Mouse (Mus musculus) lung, embryonic 16.5 days (tissue): ENCODE measurements at regions not wholly inside any gene's neighbourhood (a gene's known extent, or its start where the extent isn't known, plus 50 kb on each side); places are given as distances from the start of the nearest gene placed in this dataset.
A peak's percentile ranks its signal among the peaks of the same experiment; 100 is the strongest.

Experiments
- ATAC-seq: fragments of 200-750 bp; cut with Nextera tagmentation; 2 replicates; pipeline ENCODE4 v1.8.0; 2017; ENCODE audit warnings: low read depth, mild to moderate bottlenecking, moderate library complexity
- H3K27ac ChIP-seq: fragments of 300-500 bp; sonication (generic); 2 replicates; pipeline ENCODE4 v1.5.1; 2014; ENCODE audit warnings: mild to moderate bottlenecking, control low read depth, low read length
- H3K27me3 ChIP-seq: fragments of 300-500 bp; sonication (generic); 2 replicates; pipeline ENCODE4 v1.6.1; 2014; ENCODE audit warnings: low read depth, low read length, mixed read lengths; ENCODE audit not compliant: control insufficient read depth, insufficient read depth
- H3K36me3 ChIP-seq: fragments of 300-500 bp; sonication (generic); 2 replicates; pipeline ENCODE4 v1.6.1; 2014; ENCODE audit warnings: low read length; ENCODE audit not compliant: control insufficient read depth, insufficient read depth
- H3K4me1 ChIP-seq: fragments of 300-500 bp; sonication (generic); replicated peaks from 2 replicates; pipeline ENCODE4 v1.6.1; 2014; ENCODE audit warnings: low read length, mixed read lengths; ENCODE audit not compliant: control insufficient read depth, insufficient read depth
- H3K4me2 ChIP-seq: fragments of 300-500 bp; sonication (generic); 2 replicates; pipeline ENCODE4 v1.6.1; 2014; ENCODE audit warnings: low read depth, low read length, control low read depth
- H3K4me3 ChIP-seq: fragments of 300-500 bp; sonication (generic); 2 replicates; pipeline ENCODE4 v1.5.1; 2014; ENCODE audit warnings: mild to moderate bottlenecking, low read length, control low read depth
- H3K9ac ChIP-seq: fragments of 300-500 bp; sonication (generic); 2 replicates; pipeline ENCODE4 v1.6.1; 2014; ENCODE audit warnings: low read length, control low read depth
- H3K9me3 ChIP-seq: fragments of 300-500 bp; sonication (generic); 2 replicates; pipeline ENCODE4 v1.6.1; 2016; ENCODE audit warnings: low read length; ENCODE audit not compliant: control insufficient read depth
- WGBS: fragments of 180-500 bp; shearing (Covaris S2); extraction: QIAGEN DNeasy Blood & Tissue Kit; methylation state at CpG from one replicate; pipeline ENCODE4 v1.1.7; 2014; 5-methylcytosine and 5-hydroxymethylcytosine counted together

- no peak overlapping the region for H3K27ac ChIP-seq
- H3K4me3 ChIP-seq, result no peak overlapping the region
- H3K27me3 ChIP-seq, result no peaks in the 10 kb centered on the region
- 80% methylated on average over 2 of the region's 2 CpGs for WGBS
- peaks cover 3% of the 10 kb centered on the region; the same call in 1 of the 2 replicates for H3K4me1 ChIP-seq
- no peaks in the 10 kb centered on the region for H3K36me3 ChIP-seq
- H3K9me3 ChIP-seq, result no peaks in the 10 kb centered on the region
- no peak overlapping the region for H3K9ac ChIP-seq
- H3K4me2 ChIP-seq, result no peak overlapping the region
- no peak for ATAC-seq
Observed at GRCm38 (mm10) chr4:56287980-56288379, 451.9 kb upstream of the Gm26657 start.

- peak; percentile 56; the same call in 1 of the 2 replicates for ATAC-seq
- H3K4me1 ChIP-seq, result peaks cover 3% of the 10 kb centered on the region; the same call in 1 of the 2 replicates
- no peak overlapping the region for H3K9ac ChIP-seq
- no peaks in the 10 kb centered on the region for H3K9me3 ChIP-seq
- H3K36me3 ChIP-seq, result no peaks in the 10 kb centered on the region
- H3K4me3 ChIP-seq, result no peak overlapping the region
- H3K27ac ChIP-seq, result no peak overlapping the region
- H3K4me2 ChIP-seq, result no peak overlapping the region
- H3K27me3 ChIP-seq, result no peaks in the 10 kb centered on the region
- 40% methylated on average over 2 of the region's 2 CpGs for WGBS
Observed at GRCm38 (mm10) chr4:56284490-56284889, 455.4 kb upstream of the Gm26657 start.

- H3K36me3 ChIP-seq, result no peaks in the 10 kb centered on the region
- no peak overlapping the region for H3K27ac ChIP-seq
- H3K4me2 ChIP-seq, result no peak overlapping the region
- no peaks in the 10 kb centered on the region for H3K9me3 ChIP-seq
- H3K9ac ChIP-seq, result no peak overlapping the region
- no peaks in the 10 kb centered on the region for H3K27me3 ChIP-seq
- no peak for ATAC-seq
- H3K4me1 ChIP-seq, result no peaks in the 10 kb centered on the region
- H3K4me3 ChIP-seq, result no peak overlapping the region
- 76% methylated on average over 3 of the region's 3 CpGs for WGBS
Observed at GRCm38 (mm10) chr4:56275836-56276235, 464.0 kb upstream of the Gm26657 start.

- no peaks in the 10 kb centered on the region for H3K4me1 ChIP-seq
- ATAC-seq, result no peak
- H3K9me3 ChIP-seq, result no peaks in the 10 kb centered on the region
- 88% methylated on average over 4 of the region's 4 CpGs for WGBS
- H3K27me3 ChIP-seq, result no peaks in the 10 kb centered on the region
- H3K27ac ChIP-seq, result no peak overlapping the region
- H3K36me3 ChIP-seq, result no peaks in the 10 kb centered on the region
- H3K4me3 ChIP-seq, result no peak overlapping the region
- no peak overlapping the region for H3K4me2 ChIP-seq
- H3K9ac ChIP-seq, result no peak overlapping the region
Observed at GRCm38 (mm10) chr4:56271390-56271789, 468.5 kb upstream of the Gm26657 start.

GRCm38 (mm10) chr4:56264626-56265025, 475.2 kb upstream of the Gm26657 start:
- ATAC-seq, result no peak

GRCm38 (mm10) chr4:56263822-56264221, 476.0 kb upstream of the Gm26657 start:
- no peak overlapping the region for H3K4me2 ChIP-seq
- H3K4me1 ChIP-seq, result no peaks in the 10 kb centered on the region
- H3K36me3 ChIP-seq, result no peaks in the 10 kb centered on the region
- H3K27me3 ChIP-seq, result no peaks in the 10 kb centered on the region
- H3K9ac ChIP-seq, result no peak overlapping the region
- H3K4me3 ChIP-seq, result no peak overlapping the region
- H3K9me3 ChIP-seq, result no peaks in the 10 kb centered on the region
- H3K27ac ChIP-seq, result no peak overlapping the region
- ATAC-seq, result no peak

More at GRCm38 (mm10) chr4:56264626-56265025, 475.2 kb upstream of the Gm26657 start:
- Histone ChIP-seq H3K9me3 (no peaks in the 10 kb centered on the region), H3K27me3 (no peaks in the 10 kb centered on the region), H3K4me3 (no peak overlapping the region), H3K4me1 (no peaks in the 10 kb centered on the region), H3K4me2 (no peak overlapping the region), H3K9ac (no peak overlapping the region), H3K27ac (no peak overlapping the region), H3K36me3 (no peaks in the 10 kb centered on the region)
- 60% methylated on average over 4 of the region's 4 CpGs for WGBS

- H3K4me3 ChIP-seq, result no peak overlapping the region
- H3K4me1 ChIP-seq, result no peaks in the 10 kb centered on the region
- no peak for ATAC-seq
- no peak overlapping the region for H3K4me2 ChIP-seq
- H3K9me3 ChIP-seq, result no peaks in the 10 kb centered on the region
- H3K27ac ChIP-seq, result no peak overlapping the region
- H3K9ac ChIP-seq, result no peak overlapping the region
- 63% methylated on average over 1 of the region's 1 CpGs for WGBS
- no peaks in the 10 kb centered on the region for H3K36me3 ChIP-seq
- no peaks in the 10 kb centered on the region for H3K27me3 ChIP-seq
Observed at GRCm38 (mm10) chr4:56262589-56262988, 477.3 kb upstream of the Gm26657 start.

- H3K9me3 ChIP-seq, result no peaks in the 10 kb centered on the region
- no peaks in the 10 kb centered on the region for H3K4me1 ChIP-seq
- no peak for ATAC-seq
- H3K27me3 ChIP-seq, result no peaks in the 10 kb centered on the region
- no peak overlapping the region for H3K27ac ChIP-seq
- H3K9ac ChIP-seq, result no peak overlapping the region
- H3K36me3 ChIP-seq, result no peaks in the 10 kb centered on the region
- H3K4me3 ChIP-seq, result no peak overlapping the region
- H3K4me2 ChIP-seq, result no peak overlapping the region
- WGBS, result 79% methylated on average over 5 of the region's 5 CpGs
Observed at GRCm38 (mm10) chr4:56261992-56262391, 477.9 kb upstream of the Gm26657 start.

- H3K27me3 ChIP-seq, result no peaks in the 10 kb centered on the region
- H3K4me2 ChIP-seq, result no peak overlapping the region
- no peaks in the 10 kb centered on the region for H3K9me3 ChIP-seq
- H3K36me3 ChIP-seq, result no peaks in the 10 kb centered on the region
- ATAC-seq, result no peak
- H3K9ac ChIP-seq, result no peak overlapping the region
- no peak overlapping the region for H3K4me3 ChIP-seq
- H3K4me1 ChIP-seq, result no peaks in the 10 kb centered on the region
- 6% methylated on average over 1 of the region's 1 CpGs for WGBS
- no peak overlapping the region for H3K27ac ChIP-seq
Observed at GRCm38 (mm10) chr4:56252375-56252774, 487.5 kb upstream of the Gm26657 start.

GRCm38 (mm10) chr4:56251766-56252165, 488.1 kb upstream of the Gm26657 start:
- no peak overlapping the region for H3K4me2 ChIP-seq
- no peaks in the 10 kb centered on the region for H3K27me3 ChIP-seq
- H3K4me1 ChIP-seq, result no peaks in the 10 kb centered on the region
- no peaks in the 10 kb centered on the region for H3K9me3 ChIP-seq
- H3K4me3 ChIP-seq, result no peak overlapping the region
- no peak overlapping the region for H3K9ac ChIP-seq
- 51% methylated on average over 2 of the region's 2 CpGs for WGBS
- ATAC-seq, result no peak
- H3K36me3 ChIP-seq, result no peaks in the 10 kb centered on the region
- H3K27ac ChIP-seq, result no peak overlapping the region
